Mouse (Mus musculus) cerebellum, adult 8-10 months (tissue): Measurements from ENCODE around the gene Uhmk1.

Source experiments
- DNase-seq: peaks from one replicate; pipeline ENCODE4 v3.0.0; 2022

Uhmk1 gene

GRCm38 (mm10) chr1:170173991-170174813, 41.0 kb downstream of the Uhmk1 start:
- peak; percentile 51 for DNase-seq

GRCm38 (mm10) chr1:170167781-170168180, 47.4 kb downstream of the Uhmk1 start:
- DNase-seq: no peak

GRCm38 (mm10) chr1:170164913-170165312, 50.3 kb downstream of the Uhmk1 start:
- DNase-seq: no peak

GRCm38 (mm10) chr1:170164053-170164614, 51.1 kb downstream of the Uhmk1 start:
- no peak for DNase-seq

GRCm38 (mm10) chr1:170163398-170163943, 51.7 kb downstream of the Uhmk1 start:
- no peak for DNase-seq

- no peak for DNase-seq
These were observed 53.3 kb downstream of the Uhmk1 start for GRCm38 (mm10) chr1:170161852-170162251.

GRCm38 (mm10) chr1:170160397-170160938, 54.7 kb downstream of the Uhmk1 start:
- DNase-seq: no peak

- no peak for DNase-seq
These were observed 55.5 kb downstream of the Uhmk1 start for GRCm38 (mm10) chr1:170159707-170160106.

- no peak for DNase-seq
These were observed 59.4 kb downstream of the Uhmk1 start for GRCm38 (mm10) chr1:170155761-170156160.

GRCm38 (mm10) chr1:170155298-170155697, 59.9 kb downstream of the Uhmk1 start:
- DNase-seq: no peak

GRCm38 (mm10) chr1:170153986-170154385, 61.2 kb downstream of the Uhmk1 start:
- DNase-seq: no peak

GRCm38 (mm10) chr1:170152552-170152951, 62.6 kb downstream of the Uhmk1 start:
- no peak for DNase-seq

- no peak for DNase-seq
These were observed 64.3 kb downstream of the Uhmk1 start for GRCm38 (mm10) chr1:170150870-170151269.

GRCm38 (mm10) chr1:170149756-170150155, 65.4 kb downstream of the Uhmk1 start:
- DNase-seq: no peak

GRCm38 (mm10) chr1:170148536-170148935, 66.7 kb downstream of the Uhmk1 start:
- DNase-seq: no peak

- DNase-seq: no peak
These were observed 67.3 kb downstream of the Uhmk1 start for GRCm38 (mm10) chr1:170147651-170148448.

GRCm38 (mm10) chr1:170145606-170146005, 69.6 kb downstream of the Uhmk1 start:
- DNase-seq: no peak
